Mouse (Mus musculus): Measurements from ENCODE around the gene Exosc8. TPM values are rescaled to one million over a fixed set of nuclear protein-coding genes. Genes with fewer than 3 reads are reported as not detected.
A peak's percentile ranks its signal among the peaks of the same experiment; 100 is the strongest.

The Exosc8 gene
- total RNA-seq, 1 experiment, result 116 TPM

DNA sequence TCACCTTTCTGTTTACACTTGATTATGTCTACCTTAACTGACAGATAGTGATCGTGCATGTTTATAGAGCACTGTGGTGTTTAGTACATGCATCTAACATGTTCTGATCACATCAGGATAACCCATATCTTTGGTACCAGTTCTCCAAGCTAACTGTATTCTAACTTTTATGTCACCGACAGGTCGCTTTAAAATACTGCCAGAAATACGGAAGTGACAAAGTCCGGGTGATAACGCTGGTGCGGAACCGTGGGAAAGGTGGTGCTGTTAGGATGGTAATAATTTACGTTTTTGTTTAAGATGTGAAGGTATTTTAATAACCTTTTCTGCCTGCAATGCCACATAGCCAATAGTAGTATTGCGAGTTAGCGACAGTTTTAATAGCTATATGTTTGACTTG, 6.8 kb upstream of the Exosc8 start:
- H3K4me3 ChIP-seq (ENCODE audit: insufficient read depth in 1 of 2, low read depth in 1 of 2, low read length in 2 of 2, poor library complexity in 1 of 2, severe bottlenecking in 1 of 2), result no peak overlapping the region
- no peaks in the 10 kb centered on the region for H3K9me3 ChIP-seq (ENCODE audit: control insufficient read depth, insufficient read depth, low read depth, low read length)
- H3K27ac ChIP-seq (ENCODE audit: insufficient read depth, low read depth, low read length, poor library complexity, severe bottlenecking), result no peak overlapping the region
- peaks cover 37% of the 10 kb centered on the region for H3K36me3 ChIP-seq (ENCODE audit: control insufficient read depth, insufficient read depth, low read length, poor library complexity, severe bottlenecking)
- H3K4me1 ChIP-seq (ENCODE audit: control insufficient read depth in 2 of 2, insufficient read depth in 2 of 2, low read length in 2 of 2, poor library complexity in 1 of 2), result peaks cover 0 to 3% of the 10 kb centered on the region in 2 experiments; a peak in 1 of 4 replicates
- no peak for DNase-seq (ENCODE audit: low read depth, low spot score)
- no peak overlapping the region for H3K9ac ChIP-seq (ENCODE audit: insufficient read depth, low read depth, low read length, poor library complexity, severe bottlenecking)
- no peak for TF ChIP-seq ZC3H11A (IDR thresholded peaks at IDR 0.05; ENCODE audit: borderline replicate concordance, low read depth, low read length)
- in situ Hi-C loops (cut with MboI; ENCODE audit: low sequenced_read_pairs in 2 of 2, unreplicated experiment in 2 of 2), result no loop called here

DNA sequence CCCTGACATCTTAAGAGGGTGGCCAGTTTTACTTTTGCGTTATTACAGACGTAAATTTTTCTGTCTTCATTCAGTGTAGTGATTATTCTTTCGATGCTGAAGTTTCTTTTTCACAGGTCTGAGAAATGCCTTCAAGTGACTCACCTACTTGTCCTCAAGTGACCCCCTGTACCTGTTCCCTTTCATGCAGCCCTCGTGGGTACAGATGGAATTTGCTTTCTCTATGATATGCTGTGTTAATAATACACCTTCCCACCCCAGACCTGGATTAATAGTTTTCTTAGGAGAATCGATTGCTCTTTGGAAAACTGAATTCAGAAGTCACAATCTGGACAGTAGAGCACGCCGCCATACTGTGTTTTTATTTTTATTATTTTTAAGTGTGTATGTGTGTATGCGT, 2.1 kb upstream of the Exosc8 start:
- Histone ChIP-seq H3K4me1 (ENCODE audit: control insufficient read depth in 2 of 2, insufficient read depth in 2 of 2, low read length in 2 of 2, poor library complexity in 1 of 2) (no peaks in the 10 kb centered on the region), H3K9ac (ENCODE audit: insufficient read depth, low read depth, low read length, poor library complexity, severe bottlenecking) (no peak overlapping the region), H3K36me3 (ENCODE audit: control insufficient read depth, insufficient read depth, low read length, poor library complexity, severe bottlenecking) (peaks cover 14% of the 10 kb centered on the region), H3K4me3 (ENCODE audit: insufficient read depth in 1 of 2, low read depth in 1 of 2, low read length in 2 of 2, poor library complexity in 1 of 2, severe bottlenecking in 1 of 2) (no peak overlapping the region), H3K9me3 (ENCODE audit: control insufficient read depth, insufficient read depth, low read depth, low read length) (no peaks in the 10 kb centered on the region), H3K27ac (ENCODE audit: insufficient read depth, low read depth, low read length, poor library complexity, severe bottlenecking) (no peak overlapping the region)
- no peak for DNase-seq (ENCODE audit: low read depth, low spot score)
- TF ChIP-seq CHD2 (IDR thresholded peaks at IDR 0.05; ENCODE audit: low read depth, low read length) (no peak), ZNF384 (IDR thresholded peaks at IDR 0.05; ENCODE audit: low read depth, low read length) (no peak), ZC3H11A (IDR thresholded peaks at IDR 0.05; ENCODE audit: borderline replicate concordance, low read depth, low read length) (no peak), HCFC1 (IDR thresholded peaks at IDR 0.05; ENCODE audit: borderline replicate concordance, insufficient read depth, low read length) (no peak), MAFK (IDR thresholded peaks at IDR 0.05; ENCODE audit: insufficient read depth, low read depth, low read length) (no peak)
- in situ Hi-C loops (cut with MboI; ENCODE audit: low sequenced_read_pairs in 2 of 2, unreplicated experiment in 2 of 2), result no loop called here

DNA sequence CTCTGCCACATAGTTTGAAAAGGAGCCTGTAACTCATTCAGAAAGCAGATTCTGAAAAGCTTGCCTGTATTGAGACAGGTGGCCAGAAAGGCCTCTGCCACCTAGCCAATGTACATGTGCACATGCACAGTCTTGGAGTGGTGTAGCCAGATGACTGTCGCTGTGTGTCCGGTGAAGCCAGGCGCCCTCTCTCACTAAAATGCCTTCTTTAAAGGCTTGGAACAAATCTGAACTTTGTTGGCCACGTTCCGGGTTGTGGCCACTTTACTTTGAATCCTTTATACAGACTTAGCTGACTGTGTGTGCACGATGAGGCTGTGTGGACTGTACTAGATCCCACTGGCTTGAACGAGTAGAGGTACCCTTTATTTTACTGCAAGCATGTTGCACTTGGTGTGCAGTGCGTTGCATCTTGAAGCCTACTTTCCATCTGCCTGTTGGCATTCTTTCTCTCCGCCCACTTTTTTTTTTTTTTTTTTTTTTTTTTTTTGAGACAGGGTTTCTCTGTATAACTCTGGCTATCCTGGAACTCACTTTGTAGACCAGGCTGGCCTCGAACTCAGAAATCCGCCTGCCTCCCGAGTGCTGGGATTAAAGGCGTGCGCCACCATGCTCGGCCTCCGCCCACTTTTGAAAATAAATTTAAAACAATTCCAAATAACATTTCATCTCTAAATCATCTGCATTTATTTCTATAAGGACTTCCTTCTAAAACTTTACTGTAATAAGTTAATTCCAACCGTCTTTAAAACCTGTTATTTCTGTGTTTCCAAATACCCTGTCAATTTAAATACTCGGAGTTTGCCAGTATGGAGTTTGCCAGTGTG, 1.1 kb upstream of the Exosc8 start:
- no peaks in the 10 kb centered on the region for H3K9me3 ChIP-seq (ENCODE audit: control insufficient read depth, insufficient read depth, low read depth, low read length)
- H3K4me1 ChIP-seq (ENCODE audit: control insufficient read depth in 2 of 2, insufficient read depth in 2 of 2, low read length in 2 of 2, poor library complexity in 1 of 2), result no peaks in the 10 kb centered on the region
- peaks cover 12% of the 10 kb centered on the region for H3K36me3 ChIP-seq (ENCODE audit: control insufficient read depth, insufficient read depth, low read length, poor library complexity, severe bottlenecking)
- in situ Hi-C loops (cut with MboI; ENCODE audit: low sequenced_read_pairs in 2 of 2, unreplicated experiment in 2 of 2), result no loop called here
- H3K4me3 ChIP-seq (ENCODE audit: insufficient read depth in 1 of 2, low read depth in 1 of 2, low read length in 2 of 2, poor library complexity in 1 of 2, severe bottlenecking in 1 of 2), result peak overlapping the region; percentile 73 to 91
- no peak for DNase-seq (ENCODE audit: low read depth, low spot score)
- peak overlapping the region; percentile 80 for H3K9ac ChIP-seq (ENCODE audit: insufficient read depth, low read depth, low read length, poor library complexity, severe bottlenecking)
- H3K27ac ChIP-seq (ENCODE audit: insufficient read depth, low read depth, low read length, poor library complexity, severe bottlenecking), result no peak overlapping the region
- no peak for TF ChIP-seq ZC3H11A (IDR thresholded peaks at IDR 0.05; ENCODE audit: borderline replicate concordance, low read depth, low read length)
- peak; percentile 87 for TF ChIP-seq ZNF384 (IDR thresholded peaks at IDR 0.05; ENCODE audit: low read depth, low read length)
- TF ChIP-seq CHD2 (IDR thresholded peaks at IDR 0.05; ENCODE audit: low read depth, low read length), result no peak
- TF ChIP-seq HCFC1 (IDR thresholded peaks at IDR 0.05; ENCODE audit: borderline replicate concordance, insufficient read depth, low read length), result no peak
- no peak for TF ChIP-seq MAFK (IDR thresholded peaks at IDR 0.05; ENCODE audit: insufficient read depth, low read depth, low read length)

DNA sequence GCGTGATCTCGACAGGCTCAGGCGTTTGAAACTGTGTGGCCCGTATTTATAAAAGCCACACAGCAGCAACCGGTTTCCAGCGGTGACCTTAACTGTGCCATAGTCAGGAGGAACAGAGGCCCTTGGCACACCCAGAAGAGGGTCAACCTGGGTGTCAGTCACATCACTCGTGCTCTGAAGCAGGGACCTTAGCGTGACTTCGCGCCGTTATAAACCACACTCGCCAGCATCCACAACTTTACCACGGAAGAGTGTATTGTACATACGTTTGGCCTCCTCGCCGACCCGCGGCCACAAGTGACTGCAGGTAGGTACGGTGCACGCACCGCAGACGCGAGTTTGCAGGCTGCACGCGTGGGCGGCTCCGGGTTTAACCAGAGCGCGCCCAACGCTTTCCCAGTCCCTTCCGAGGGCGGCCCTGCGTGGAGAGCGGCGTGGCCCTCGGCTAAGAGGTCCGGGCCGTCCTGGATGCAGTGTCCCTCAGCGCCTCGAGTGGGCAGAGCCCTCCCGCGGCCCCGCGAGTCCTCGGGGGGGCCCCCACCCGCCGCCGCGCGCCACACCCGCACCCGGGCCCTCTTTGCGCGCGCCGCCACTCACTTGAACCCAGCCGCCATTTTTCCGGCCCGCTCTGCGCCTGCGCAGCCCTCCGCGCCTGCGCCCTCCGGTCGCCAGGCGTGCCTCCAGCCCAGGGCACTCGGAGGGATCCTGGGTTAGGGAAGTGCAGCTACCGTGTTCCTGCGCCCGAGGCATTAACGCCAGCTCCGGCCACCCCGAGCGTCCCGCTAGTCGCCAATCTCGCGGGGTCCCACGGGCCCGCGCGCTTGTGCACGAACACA, 564 bp downstream of the Exosc8 start:
- Histone ChIP-seq H3K4me1 (ENCODE audit: control insufficient read depth in 2 of 2, insufficient read depth in 2 of 2, low read length in 2 of 2, poor library complexity in 1 of 2) (no peaks in the 10 kb centered on the region), H3K36me3 (ENCODE audit: control insufficient read depth, insufficient read depth, low read length, poor library complexity, severe bottlenecking) (peaks cover 20% of the 10 kb centered on the region), H3K9me3 (ENCODE audit: control insufficient read depth, insufficient read depth, low read depth, low read length) (no peaks in the 10 kb centered on the region), H3K27ac (ENCODE audit: insufficient read depth, low read depth, low read length, poor library complexity, severe bottlenecking) (peak overlapping the region; percentile 66), H3K9ac (ENCODE audit: insufficient read depth, low read depth, low read length, poor library complexity, severe bottlenecking) (peak overlapping the region; percentile 94), H3K4me3 (ENCODE audit: insufficient read depth in 1 of 2, low read depth in 1 of 2, low read length in 2 of 2, poor library complexity in 1 of 2, severe bottlenecking in 1 of 2) (peak overlapping the region; percentile 73 to 91)
- no peak for TF ChIP-seq ZNF384 (IDR thresholded peaks at IDR 0.05; ENCODE audit: low read depth, low read length)
- TF ChIP-seq CHD2 (IDR thresholded peaks at IDR 0.05; ENCODE audit: low read depth, low read length), result 0 out of 2 replicates have a peak, but pooled peaks have one; percentile 32
- TF ChIP-seq HCFC1 (IDR thresholded peaks at IDR 0.05; ENCODE audit: borderline replicate concordance, insufficient read depth, low read length), result no peak; the same call in 1 of the 2 replicates
- DNase-seq (ENCODE audit: low read depth, low spot score), result peak; percentile 68
- in situ Hi-C loops (cut with MboI; ENCODE audit: low sequenced_read_pairs in 2 of 2, unreplicated experiment in 2 of 2), result no loop called here
